Mouse (Mus musculus) testis, postnatal 14 days (tissue): ENCODE results near the gene Calu.
"Not testable (repeated sequence)": the region's sequence is repeated elsewhere in the genome, so short reads cannot be mapped to it uniquely, and the experiment has no call there.

Experiments used
- DNase-seq: peaks from one replicate; pipeline ENCODE4 v3.0.0; 2021; ENCODE audit warnings: low spot score

The Calu gene

GRCm38 (mm10) chr6:29362246-29363128 is 14.6 kb downstream of the Calu start:
- no peak for DNase-seq

DNA sequence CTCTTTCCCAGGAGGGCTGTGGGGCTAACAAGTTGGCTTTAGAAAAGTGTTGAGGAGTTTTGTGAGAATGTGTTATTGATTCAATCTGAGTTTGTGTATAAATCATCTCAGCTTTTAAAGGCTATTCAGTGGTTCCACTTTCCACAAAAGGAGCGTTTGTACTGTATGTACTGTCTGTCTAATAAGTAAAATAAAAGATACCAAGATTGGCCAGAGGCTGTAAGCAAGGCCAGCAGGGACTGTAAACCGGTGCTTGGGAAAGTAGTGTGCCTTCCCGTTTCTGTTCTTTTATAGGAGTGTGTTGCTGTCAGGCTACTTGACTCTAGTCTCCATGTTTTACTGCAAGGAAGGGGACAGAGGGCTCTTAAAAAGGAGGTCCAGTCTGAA is 15.3 kb downstream of the Calu start:
- DNase-seq: no peak

GRCm38 (mm10) chr6:29365277-29365676 is 17.4 kb downstream of the Calu start:
- DNase-seq: no peak

- DNase-seq: no peak
Measured at GRCm38 (mm10) chr6:29377386-29377785, 29.5 kb downstream of the Calu start.

GRCm38 (mm10) chr6:29378678-29379077 is 30.8 kb downstream of the Calu start:
- no peak for DNase-seq

GRCm38 (mm10) chr6:29379954-29380353 is 32.1 kb downstream of the Calu start:
- no peak for DNase-seq

GRCm38 (mm10) chr6:29382442-29382841 is 34.6 kb downstream of the Calu start:
- no peak for DNase-seq

- no peak for DNase-seq
Measured at GRCm38 (mm10) chr6:29388052-29388518, 40.2 kb downstream of the Calu start, which contains the start of gene Opn1sw. Gene Opn1sw (minus strand): TSS chr6:29388468.

DNA sequence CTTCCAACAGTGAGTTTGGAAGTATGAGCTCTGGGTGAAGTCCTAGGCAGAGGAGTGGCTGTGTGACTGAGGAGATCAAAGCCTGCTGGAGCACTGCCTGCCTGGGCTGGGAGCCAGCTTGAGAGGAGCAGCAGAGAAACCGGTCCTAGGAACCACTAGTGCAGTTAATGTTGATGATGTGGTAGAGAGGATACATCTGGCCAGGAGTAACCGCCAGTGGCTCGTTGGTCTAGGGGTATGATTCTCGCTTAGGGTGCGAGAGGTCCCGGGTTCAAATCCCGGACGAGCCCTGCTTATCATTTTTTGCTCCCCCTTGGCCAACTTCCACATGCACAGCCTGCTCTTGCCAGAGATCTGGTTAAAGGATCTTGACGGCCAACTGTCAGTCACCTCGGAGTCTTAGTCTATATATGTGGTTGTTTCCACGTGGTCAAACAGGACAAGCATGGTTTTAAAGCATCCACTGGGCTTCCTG is 40.8 kb downstream of the Calu start:
- DNase-seq: peak; percentile 83

- DNase-seq: no peak
Measured at GRCm38 (mm10) chr6:29389425-29389824, 41.6 kb downstream of the Calu start.

DNA sequence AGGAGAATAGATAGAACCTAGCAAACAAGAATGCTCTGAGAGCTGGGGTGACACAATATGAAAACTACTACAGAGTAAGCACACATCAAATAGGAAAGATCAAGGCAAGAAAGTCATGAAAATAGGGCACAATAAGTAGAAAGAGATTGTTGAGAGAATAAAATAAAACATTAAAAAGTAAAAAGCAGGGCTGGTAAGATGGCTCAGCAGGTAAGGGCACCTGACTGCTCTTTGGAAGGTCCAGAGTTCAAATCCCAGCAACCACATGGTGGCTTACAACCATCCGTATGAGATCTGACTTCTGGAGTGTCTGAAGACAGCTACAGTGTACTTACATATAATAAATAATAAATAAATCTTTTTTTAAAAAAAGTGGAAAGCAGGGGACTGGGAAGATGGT is 42.6 kb downstream of the Calu start:
- not testable (repeated sequence) for DNase-seq

DNA sequence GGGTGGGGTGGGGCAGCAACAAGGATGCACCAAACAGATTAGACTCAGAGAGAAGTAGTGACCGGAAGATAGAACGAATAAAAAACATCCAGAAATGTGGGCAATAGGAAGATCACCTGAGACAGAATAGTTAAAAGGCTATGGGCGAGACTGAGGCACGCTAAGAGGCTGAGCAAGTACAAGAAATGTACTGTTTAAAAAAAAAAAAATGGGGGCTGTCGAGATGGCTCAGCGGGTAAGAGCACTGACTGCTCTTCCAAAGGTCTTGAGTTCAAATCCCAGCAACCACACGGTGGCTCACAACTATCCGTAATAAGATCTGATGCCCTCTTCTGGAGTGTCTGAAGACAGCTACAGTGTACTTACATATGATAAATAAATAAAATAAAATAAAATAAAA is 43.4 kb downstream of the Calu start:
- not testable (repeated sequence) for DNase-seq

GRCm38 (mm10) chr6:29391802-29392201 is 43.9 kb downstream of the Calu start:
- no peak for DNase-seq

GRCm38 (mm10) chr6:29394286-29394685 is 46.4 kb downstream of the Calu start:
- no peak for DNase-seq

DNA sequence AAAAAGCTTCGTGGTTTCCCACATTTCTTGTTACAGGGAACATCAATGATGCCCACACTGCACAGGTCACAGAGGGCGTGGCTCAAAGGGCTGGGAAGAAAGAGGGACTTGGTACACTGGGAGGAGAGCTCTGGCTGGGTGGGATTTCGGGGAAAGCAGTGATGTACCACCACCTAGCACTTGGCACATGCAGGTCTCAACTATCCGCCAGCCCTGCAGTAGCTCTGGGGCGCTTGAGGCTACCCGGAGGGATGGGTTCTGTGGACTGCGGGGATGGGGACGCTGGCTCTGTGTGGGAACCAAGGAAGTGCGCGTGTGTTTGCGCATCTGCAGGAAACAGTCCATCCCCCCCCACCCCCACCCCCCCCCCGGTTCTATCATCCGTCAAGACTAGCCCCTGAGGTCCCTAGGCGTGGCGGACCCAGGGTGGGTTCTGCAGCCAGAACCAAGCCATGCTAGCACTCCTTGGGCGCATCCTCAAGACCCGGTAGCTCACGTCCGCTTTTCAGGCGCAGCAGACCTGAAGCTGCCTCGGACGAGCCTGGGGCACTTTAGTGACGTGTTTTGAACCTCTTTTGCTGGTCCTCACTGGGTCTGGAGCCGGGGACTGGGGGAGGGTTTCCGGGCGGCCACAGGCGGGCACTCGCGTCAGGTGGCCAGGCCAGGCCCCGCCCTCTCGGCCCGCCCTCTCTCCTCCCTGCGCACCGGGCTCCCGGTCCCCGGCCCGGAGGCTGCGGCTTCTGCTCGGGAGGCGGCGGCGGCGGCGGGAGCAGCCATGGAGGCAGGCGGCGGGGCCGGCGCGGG is 48.2 kb downstream of the Calu start, which contains the start of gene Ccdc136:
Ccdc136 (plus strand) TSS at position 400 of the 804 bp plus-strand sequence.
- DNase-seq: peak; percentile 48

DNA sequence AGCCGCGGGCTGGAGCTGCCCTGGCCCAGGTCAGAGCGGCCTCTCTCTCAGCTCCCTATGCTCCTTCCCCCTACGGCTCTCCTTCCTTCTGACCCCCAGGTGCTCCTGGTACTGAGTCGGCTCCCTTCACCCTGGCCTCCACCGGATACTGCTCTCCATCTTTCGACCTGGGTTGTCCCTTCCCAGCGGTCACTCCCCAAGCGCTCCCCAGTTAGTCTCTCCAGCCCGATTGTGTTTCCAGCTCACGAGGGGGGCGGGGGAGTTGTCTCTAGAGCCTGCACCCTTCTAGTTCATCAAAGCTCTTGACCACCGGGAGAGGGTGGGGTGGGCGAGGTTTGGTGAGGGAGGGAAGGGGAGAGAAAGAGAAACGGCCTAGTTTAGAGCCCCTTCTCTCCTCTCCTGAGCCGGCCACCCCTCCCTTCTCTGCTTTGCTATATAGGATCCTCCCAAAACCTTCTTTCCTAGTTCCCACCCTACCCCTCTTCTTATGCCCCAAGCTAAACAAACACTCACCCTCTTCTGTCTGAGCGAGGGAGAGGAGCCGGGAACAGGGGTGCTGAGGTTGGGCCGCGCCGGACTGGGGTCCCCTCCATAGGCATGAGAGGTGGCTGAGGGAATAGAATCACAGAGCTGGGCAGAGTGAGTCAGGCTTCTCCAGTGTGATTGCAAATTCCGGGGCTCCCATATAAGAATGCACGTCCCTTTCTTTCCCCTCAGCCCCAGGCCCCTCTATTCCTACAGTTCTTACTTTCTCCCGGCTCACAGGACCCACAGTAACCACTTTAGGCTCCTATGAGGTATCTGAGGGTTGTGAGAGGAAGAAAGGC is 49.1 kb downstream of the Calu start:
- DNase-seq: peak; percentile 30

- no peak for DNase-seq
Measured at GRCm38 (mm10) chr6:29397575-29397974, 49.7 kb downstream of the Calu start.

GRCm38 (mm10) chr6:29399851-29400250 is 52.0 kb downstream of the Calu start:
- no peak for DNase-seq

DNA sequence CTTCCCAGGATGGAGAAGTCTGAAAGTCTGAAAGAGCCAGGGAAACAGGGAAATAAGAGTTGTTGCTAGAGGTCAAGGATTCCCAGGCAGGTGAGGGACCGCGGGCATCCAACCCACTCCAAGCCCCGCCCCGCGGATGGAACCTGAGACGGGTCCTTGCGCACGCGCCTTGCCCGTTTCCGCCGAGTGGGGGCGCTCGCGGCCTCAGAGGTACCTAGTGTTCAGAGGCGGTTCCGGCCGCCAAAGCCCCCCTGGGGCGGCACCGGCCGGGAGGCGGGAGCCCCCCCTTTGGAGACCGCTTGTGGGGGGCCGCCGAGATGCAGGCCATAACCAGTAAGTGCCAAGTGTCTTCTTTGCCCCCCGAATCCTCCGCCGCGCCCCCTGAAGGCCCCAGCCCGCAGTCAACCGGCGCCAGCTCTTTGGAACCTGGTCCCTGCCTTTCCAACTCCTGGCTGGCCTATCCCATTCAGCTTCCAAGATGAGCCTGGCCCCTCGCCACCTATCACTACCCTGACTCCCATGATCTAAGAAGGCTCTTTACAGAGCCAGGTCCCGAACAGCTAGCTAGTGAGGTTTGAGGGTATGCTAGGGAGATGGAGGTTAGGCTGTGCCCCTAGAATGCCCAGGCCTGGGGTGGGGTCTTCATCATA is 54.9 kb downstream of the Calu start:
- DNase-seq: peak; percentile 88

- DNase-seq: no peak
Measured at GRCm38 (mm10) chr6:29406412-29406811, 58.5 kb downstream of the Calu start.

DNA sequence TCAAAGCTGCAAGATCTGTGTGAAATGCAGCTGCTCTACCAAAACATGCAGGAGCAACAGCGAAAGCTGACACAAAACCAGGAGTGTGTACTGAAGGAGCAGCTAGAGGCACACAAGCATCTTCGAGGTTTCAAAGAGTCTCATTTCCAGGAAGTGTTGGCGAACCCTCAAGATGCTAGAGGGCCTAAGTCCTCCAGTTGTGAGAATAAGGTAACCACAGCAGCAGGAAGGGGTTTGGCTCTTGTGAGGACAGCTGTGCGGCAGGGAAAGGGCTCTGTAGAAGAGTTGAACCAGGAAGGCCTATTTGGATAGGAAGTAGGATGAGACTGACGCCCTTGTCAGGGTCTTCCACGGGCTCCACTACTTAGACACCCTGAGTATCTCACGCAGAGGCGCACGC is 67.6 kb downstream of the Calu start:
- DNase-seq: no peak
